Mouse (Mus musculus) layer of hippocampus, adult 9-10 months (tissue): ENCODE measurements at regions not wholly inside any gene's neighbourhood (a gene's known extent, or its start where the extent isn't known, plus 50 kb on each side); places are given as distances from the start of the nearest gene placed in this dataset.

Experiments
- DNase-seq: peaks from one replicate; pipeline ENCODE4 v3.0.0; 2022; ENCODE audit warnings: low spot score

GRCm38 (mm10) chr8:51254109-51254508 is 2257.4 kb upstream of the Aga start:
- no peak for DNase-seq

GRCm38 (mm10) chr8:51298293-51299015 is 2213.1 kb upstream of the Aga start:
- peak; percentile 0 for DNase-seq
